Mouse (Mus musculus) E14TG2a.4 (cell line): ENCODE data around the gene Ptbp3.

ENCODE experiments used
- CTCF ChIP-seq: conservative IDR thresholded peaks from 2 replicates; pipeline ENCODE4 v1.5.1; 2014; ENCODE audit warnings: low read length
- POU5F1 ChIP-seq: IDR thresholded peaks from 2 replicates; pipeline ENCODE4 v1.6.1; 2014; ENCODE audit warnings: low read length, borderline replicate concordance

GRCm38 (mm10) chr4:59547136-59547889 is 1.9 kb downstream of the Ptbp3 start:
- TF ChIP-seq CTCF (no peak), POU5F1 (no peak)
